Mouse (Mus musculus) 3T3-L1 (cell line): ENCODE measurements at regions not wholly inside any gene's neighbourhood (a gene's known extent, or its start where the extent isn't known, plus 50 kb on each side); places are given as distances from the start of the nearest gene placed in this dataset.

Experiments
- DNase-seq: peaks from one replicate; pipeline ENCODE4 v3.0.0-alpha.2; 2015; ENCODE audit warnings: low read depth, low spot score

DNA sequence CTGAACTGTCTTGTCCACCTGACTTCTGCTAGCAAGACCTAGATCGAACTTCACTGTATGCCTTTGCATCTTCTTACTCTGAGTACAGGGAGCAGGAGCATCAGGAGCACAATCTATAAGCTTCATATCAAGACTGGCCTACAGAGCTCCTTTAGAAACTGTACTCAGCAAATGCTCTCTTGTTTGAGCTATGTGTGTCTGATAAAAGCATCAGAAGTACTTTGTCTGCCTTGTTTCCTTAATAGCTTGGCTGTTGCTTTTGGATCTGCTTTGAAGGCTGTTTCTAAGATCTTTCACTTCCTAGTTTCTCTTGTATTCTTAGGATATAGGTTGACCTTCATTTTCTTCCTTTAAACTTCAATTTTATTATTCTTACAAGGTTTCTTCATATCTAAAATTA is 175.3 kb upstream of the Cypt12 start:
- no peak for DNase-seq

DNA sequence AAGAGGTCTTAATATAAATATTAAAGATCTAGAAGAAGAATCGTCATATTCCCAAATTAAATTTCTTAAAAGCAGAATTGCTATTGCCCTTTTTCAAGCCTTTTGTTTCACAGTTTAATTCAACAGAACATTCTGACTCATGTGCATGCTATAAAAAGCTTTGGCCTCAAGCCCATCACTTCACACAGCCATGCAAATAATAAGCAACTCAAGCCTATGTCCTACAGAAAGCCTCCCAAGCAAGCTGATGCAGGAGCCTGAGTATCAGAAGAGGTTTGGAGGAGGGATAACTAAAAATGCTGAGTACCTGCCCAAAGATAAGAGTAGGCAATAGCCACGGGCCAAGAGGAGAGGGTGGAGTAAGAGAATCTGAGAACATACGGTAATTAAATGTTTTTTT is 169.1 kb upstream of the Cypt12 start:
- DNase-seq = no peak

DNA sequence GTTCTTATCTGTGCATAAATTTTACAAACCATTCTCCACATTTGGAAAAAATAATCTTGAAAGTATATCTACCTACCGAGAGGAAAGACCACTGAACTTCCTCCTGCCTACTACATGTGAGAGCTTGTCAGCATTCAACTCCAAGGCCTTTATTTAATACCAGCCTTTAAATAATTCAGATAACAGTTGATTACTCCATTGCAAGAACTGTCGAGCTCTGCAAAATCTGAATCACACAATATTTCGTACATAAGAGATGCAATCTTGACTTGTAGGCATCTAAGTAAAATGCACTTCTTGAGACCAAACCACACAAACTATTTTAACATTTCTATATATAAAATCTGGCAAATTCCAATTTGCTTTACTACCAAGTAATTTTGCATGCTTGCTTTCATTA is 164.1 kb upstream of the Cypt12 start:
- no peak for DNase-seq

DNA sequence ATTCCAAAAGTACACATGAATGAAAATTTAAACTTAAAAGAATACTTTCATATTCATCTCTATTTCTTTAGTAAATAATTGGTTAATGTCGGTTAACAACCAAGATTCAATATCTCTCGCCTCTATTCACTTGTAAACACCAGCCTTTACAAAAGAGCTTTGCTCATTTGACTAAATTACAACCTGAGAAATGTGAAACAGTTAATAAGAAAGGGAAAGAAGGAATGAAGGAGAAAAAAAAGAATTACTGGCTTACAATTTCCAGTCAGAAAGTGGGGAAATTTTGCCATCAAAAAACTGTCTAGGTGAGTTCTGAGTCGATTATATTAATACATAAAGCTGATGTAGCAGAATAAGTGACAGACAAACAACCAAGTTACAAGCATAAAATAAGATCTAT is 163.6 kb upstream of the Cypt12 start:
- no peak for DNase-seq

DNA sequence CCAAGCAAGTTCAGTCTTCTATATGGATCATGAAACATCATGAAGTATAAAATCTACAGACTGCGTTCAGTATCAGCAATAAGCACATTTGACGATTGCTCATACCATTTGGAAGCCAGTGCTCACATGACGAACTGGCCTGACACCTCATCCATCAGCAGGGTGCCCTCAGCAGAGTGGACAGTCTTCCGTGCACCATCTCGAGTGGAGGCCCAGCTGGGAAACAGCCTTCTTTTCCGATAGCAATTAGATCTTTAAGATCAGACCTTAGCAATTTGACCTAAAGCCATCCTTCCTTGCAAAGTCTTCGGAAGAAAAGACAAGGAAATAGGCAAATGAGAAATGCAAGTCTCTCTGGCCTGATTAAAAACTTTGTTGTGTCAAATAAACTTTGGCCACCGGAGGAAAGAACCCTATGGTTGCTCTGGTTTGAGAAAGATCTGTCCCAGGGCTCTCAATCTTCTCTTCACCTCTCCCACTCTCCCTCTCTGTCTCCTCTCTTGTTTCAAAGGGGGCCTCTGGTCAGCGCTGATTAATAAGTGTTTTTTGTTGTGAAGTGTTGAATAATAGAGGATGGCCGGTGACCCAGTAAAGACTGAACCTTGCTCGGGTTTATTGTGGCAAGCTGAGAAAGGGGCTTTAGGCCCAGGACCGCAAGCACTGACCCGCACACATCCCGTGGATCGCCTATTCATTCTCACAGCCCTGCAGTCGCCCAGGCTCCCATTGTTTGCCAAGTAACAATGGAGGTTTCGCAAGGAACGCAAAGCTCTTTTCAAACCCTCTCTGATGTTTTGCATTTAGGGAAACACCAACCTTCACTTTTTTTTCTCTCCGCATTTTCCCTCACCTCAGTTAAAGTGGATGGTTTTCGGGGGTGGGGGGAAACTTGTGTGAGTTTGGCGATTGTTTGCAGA is 162.8 kb upstream of the Cypt12 start:
- no peak for DNase-seq

DNA sequence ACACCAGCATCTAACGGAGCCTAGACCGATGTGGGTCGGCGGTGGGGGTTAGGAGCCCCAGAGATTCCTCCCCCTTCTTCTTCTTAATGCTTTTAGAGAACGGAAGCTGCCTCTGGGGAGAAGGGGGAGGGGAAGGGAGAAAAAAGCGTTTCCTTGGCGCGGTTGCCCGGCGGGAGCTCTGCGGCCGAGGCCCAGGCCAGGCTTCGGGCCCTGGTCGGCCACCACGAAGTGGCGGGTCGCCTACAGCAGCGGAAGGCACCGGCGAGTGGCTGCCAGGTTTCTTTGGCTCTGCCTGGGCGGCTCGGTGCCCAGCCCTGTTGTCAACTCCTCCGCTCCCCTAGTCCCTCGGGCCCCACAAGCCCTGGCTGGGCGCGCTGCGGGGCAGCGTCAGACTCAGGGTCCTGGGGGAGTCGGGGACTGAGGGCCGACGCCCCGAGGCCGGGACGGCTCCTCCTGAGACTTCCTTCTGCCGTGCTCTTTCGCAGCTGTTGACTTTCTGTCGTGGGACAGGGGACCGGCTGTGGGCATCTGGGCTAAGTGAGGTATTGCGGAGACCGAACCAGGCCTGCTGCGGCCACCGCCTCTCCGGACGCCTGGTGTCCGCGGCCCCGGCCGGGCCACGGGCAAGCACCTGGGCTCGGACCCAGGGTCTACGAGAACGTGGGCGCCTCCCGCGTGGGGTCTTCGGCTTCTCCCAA is 162.0 kb upstream of the Cypt12 start:
- no peak for DNase-seq

DNA sequence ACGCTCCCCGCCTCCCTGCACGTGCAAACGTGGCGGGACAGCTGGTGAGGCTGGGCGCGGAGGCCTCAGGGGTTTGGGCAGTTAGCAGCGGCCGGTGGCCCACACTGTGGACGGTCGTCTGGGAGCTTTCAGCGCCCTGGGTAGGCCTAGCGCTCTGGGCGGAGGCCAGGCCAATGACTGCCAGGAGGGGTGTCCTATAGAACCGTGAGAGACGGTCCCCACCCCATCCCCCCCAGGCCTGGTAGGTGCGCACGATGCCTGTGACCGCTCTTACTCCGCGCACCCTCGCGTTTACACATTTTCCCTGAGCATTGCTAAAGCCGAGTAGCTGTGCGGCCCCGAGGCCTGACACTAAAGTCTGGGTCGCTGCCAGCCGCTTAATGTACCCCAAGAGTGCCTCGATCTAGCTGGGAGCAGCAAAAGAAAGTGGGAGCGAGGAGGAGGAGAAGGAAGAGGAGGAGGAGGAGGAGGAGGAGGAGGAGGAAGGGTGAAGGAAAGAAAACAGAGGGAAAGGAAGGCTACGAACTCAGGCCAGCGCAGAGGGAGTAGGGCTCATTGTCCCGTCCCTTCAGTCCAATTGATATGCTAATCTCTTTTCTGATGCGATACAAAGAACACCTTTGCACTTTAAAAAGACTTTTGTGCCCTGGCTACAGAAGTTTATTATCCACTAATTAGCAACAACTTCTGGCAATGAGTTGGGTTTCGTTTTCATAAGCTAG is 161.3 kb upstream of the Cypt12 start:
- DNase-seq = no peak

DNA sequence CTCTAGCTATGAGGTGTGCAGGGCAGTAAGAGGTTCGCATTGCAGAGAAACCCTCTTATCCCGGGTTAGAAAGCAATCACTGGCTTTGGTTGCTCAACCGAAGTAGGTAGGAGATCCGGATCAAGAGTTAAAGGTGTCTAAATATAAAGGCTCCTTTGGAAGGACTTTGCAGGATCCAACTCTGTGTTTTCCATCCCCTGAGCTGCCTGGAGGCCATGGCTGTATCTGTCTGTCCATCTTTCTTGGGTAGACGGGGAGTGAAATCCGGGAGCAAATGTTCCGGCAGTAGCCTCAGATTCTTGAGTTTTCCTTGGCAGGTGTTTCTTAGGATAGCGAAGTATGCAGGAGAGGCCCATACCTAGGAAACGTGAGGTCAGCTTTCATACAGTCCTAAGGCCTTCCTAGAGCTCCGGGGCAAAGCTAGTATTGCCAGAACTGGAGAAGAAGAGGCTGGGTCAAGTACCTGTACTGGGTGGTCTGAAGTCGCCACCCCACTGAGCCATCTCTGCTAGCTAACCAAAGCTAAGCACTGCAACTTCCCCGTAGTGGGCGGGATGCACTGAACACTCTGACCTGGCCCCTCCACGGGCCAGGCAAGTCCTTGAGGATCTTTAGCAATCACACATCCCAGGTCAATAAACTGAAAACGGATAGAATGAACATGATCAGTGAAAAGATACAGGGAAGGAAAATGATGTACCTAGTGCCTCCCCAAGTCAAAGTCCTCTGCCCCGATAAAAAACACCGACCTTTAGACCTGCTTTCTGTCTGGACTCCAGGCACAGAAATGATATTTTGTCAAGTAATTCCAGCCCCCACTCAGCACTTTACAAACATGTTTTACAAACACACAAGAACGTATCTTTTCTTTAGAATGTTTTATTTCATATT is 160.5 kb upstream of the Cypt12 start:
- no peak for DNase-seq

DNA sequence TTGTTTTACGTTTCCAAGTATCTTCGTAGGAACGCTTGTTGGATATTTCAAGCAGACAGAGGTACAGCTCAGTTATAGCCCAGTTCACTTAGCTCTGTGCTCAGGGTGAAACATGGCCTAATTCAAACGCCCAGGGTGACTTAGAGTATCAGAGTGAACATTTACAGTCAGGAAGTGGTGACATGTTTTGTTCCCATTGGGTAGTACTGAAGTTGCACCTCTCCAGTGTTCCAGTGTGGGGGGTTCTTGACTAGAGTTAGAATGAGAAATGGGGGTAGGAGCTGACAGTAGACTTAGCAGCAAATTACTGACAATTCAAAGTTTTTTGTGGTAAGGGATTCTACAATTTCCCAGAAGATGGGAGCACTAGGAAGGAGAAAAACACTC is 159.9 kb upstream of the Cypt12 start:
- DNase-seq = no peak

DNA sequence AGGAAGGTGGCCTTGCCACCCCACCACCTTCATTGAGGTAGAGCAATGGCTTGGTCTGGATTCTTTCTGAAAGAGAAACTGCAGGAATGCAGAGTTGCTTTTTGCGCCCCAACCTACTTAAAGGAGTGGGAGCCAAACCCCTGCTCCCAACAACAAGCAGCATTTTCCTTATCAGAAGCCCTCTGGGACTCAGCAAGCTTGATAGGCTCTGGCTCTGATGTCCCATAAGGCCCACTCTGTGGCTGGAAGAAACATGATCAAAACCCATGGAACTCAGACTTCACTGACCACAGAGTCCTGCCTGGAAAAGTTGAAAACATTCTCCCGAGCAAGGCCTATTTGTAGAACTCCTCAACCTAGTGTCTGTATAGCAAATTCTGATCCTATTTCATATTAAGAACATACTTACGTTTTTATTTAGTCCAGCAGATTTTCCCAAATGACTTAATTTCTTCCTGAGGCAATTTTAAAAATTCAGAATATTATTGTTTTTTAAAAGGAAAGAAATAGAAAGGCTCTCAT is 159.4 kb upstream of the Cypt12 start:
- no peak for DNase-seq

DNA sequence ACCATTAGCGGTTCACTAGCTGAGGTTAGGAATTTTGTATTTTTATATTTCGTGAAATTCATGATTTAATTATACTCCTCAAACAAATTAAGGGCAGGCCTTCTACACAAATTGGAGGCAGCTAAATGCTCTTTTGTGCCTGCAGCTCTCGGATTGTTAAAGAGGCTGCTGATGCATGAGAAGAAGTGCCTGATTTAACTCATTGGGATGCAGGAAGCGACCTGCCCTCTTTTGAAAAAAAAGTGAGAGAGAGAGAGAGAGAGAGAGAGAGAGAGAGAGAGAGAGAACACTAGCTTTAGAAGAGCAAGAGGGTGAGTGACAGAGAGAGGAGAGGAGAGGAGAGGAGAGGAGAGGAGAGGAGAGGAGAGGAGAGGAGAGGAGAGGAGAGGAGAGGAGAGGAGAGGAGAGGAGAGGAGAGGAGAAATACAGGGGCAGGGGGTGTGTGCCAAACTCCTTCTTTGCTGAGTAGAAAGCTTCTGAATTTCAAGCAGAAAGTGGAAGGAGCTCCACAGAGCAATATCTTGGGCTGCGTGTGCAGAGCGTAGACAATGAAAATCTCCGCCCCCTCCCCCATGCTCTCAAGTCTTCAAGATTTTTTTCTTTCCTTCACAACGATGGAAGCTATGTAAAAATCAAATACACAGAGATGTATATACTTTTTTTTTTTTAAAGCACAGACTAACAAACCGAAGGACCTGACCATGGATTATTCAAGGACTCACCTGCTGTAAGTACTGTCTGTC is 158.6 kb upstream of the Cypt12 start:
- no peak for DNase-seq

DNA sequence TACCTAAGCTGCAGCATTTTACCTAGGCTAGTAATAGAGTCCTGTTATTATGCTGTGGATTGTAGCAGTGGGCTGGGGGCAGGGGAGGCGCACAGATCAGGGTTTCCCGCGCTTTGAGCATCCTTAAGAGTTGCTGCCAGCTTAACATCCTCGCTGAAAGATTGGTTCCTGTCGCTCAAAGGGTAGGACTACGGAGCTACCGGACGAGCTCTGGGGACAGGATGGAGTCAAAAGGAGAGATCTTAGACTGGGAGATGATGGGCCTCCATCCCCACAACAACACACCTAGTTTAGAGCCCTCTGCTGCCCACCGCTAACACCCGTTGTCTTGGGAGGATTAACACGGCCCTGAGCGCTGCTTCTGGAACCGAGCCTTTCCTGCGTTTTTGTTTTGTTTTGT is 157.9 kb upstream of the Cypt12 start:
- no peak for DNase-seq

DNA sequence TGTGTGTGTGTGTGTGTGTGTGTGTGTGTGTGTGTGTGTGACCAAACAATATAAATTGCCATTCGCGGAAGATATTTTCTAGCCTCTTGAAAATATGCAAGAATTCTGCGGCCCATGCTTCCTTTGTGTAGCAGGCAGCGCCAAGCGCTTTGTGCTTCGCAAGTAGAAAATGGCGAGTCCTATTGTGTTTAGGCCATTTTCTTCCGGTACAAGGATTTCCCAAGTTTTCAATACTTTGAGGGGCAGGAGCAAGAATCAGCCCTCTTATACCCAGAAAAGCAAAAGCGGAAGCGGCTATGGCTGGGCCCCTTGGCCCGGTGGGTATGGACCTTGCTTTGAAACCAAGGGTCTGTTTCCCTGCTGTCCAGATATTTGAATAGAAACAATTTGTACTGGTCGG is 157.4 kb upstream of the Cypt12 start:
- DNase-seq = no peak

DNA sequence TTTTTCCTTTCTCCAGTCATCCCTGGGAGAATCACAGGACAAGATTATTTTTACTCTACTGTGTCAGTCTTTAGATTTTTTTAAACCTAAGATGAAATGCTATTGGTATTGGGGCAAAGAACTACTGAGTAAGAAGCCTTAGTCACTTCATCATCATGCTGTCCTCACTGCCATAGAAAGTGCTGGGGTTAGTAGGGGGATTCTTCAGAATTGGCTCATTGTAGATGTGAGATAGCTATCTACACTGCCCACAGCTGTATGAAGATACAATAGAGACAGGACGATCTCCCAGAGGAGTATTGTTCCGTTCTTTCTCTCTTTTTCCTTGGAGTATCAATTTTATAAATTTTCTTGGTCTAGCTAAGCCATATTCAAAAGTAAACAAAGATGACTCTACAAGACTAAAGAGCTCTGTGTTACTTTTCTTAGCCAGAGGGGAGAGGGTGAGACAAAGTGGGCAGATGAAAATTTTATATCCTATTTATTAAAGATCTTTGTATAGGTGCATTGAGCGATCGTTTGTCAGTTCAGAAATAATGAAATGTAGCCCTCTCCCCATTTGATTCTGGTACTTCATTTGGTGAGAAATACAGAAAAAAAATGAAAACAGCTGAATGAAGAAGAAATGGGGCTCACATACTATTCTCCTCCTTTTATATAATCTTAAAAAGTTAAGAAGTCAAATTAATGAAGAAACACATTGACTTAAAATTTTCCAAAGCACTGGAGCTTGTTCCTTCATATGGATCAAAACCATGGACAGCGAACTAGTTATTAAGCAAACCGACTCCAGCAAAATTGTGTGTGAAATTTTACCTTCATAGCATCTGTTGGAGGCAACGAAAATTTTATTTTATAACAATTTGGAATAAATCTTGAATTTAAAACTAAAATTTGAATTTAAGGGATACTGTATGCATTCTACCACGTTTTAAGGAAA is 156.6 kb upstream of the Cypt12 start:
- no peak for DNase-seq

DNA sequence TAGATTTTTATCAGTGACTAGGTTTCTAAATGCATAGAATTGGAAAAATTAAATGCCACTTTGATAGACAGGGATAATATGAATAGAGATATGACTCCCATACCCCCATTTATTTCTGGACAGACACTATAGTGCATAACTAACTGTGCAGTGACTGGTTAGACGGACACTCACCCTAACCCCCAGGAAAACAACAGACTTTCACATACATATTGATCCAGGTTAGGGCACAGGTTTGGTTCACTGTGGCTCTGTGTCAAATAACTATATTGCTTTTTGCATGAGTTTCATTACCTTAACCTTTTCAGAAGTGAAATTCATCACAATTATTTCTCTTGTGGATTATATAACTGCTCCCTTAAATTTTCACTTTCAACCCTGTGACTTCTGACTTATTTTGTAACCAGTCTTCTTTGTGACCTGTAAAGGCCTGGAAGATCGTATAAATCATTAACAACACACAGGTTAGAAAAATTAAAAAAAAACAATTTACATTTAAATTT is 155.6 kb upstream of the Cypt12 start:
- no peak for DNase-seq

DNA sequence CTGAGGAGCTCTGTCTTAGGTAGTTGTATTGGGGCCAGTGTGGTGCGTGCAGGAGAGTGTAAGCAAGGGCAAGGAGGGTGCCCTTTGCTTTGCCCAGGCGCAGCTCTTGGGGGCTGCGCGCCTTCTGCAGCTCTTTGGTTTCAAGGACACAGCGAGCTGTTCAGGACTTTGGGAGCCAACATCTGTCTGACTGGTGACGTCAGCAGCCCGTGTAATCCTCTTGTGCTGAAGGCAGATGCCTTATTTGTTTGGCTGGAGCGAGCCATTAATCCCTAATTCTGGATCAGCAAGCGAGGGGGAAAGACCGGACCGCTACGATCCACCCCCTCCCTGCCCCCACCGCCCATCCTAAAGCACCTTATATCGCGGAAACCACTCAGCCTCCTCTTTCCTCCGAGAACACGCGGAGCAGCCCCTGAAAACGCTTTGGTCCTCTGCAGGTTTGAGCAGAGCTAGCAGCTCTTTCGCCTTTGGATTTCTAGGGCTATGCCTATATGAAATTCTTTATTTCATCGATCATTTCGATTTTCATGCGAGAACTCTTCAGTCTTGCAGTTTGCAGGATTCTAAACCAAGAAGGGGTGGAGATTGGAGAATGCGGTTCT is 154.5 kb upstream of the Cypt12 start:
- no peak for DNase-seq

DNA sequence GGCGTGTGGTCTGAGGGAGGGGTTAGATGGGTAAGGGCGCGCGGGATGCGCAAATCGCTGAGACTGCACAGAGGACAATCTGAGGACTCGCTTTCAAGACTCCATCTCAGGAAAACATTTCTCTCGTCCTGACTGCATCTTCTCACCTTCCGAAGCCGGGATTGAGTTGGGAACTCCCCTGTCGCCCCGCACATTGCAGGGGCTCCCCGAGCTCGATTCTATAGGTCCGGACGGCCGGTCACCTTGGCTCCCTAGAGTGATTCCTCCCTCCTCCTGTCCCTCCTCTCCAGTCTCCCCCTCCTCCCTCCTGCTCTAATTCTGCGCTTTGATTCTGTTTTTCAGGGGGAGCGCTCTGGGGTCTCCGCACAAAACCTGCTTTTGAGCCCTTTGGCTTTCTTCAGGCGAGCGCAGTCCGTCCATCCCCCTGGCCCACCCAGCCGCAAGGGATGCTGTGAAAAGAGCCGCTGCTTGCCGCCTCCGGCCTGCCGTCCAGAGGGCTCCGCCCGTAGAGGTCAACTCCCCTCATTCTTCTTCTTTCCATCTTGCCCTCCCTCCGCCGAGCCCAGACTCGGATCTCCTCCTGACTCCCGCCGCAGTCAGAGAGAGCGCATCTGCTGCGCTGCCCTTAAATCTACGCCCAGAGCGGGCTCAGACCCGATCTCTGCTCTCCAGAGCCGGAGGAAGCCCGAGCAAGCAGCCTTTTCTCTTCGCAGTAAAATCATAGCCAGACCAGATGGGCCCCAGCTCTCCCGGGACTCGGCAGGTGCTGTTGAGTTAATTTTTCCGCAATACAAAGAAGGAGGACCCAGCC is 153.8 kb upstream of the Cypt12 start:
- no peak for DNase-seq
